Mouse (Mus musculus) embryo, embryonic 11.5 days (tissue): ENCODE results near the gene Cfdp1.
"Not testable (repeated sequence)": the region's sequence is repeated elsewhere in the genome, so short reads cannot be mapped to it uniquely, and the experiment has no call there.

Experiments
- DNase-seq: peaks from one replicate; pipeline ENCODE4 v3.0.0-alpha.2; 2012; ENCODE audit warnings: low read depth, low spot score

Gene Cfdp1

GRCm38 (mm10) chr8:111855977-111856376, 1.9 kb upstream of the Cfdp1 start:
- no peak for DNase-seq

GRCm38 (mm10) chr8:111853219-111853618, 872 bp downstream of the Cfdp1 start:
- DNase-seq = not testable (repeated sequence)

- no peak for DNase-seq
Measured at GRCm38 (mm10) chr8:111846746-111847145, 7.3 kb downstream of the Cfdp1 start.

- DNase-seq = no peak
Measured at GRCm38 (mm10) chr8:111835540-111835939, 18.6 kb downstream of the Cfdp1 start.

GRCm38 (mm10) chr8:111834011-111834410, 20.1 kb downstream of the Cfdp1 start:
- DNase-seq = no peak

- DNase-seq = no peak
Measured at GRCm38 (mm10) chr8:111832983-111833382, 21.1 kb downstream of the Cfdp1 start.

GRCm38 (mm10) chr8:111831996-111832395, 22.1 kb downstream of the Cfdp1 start:
- no peak for DNase-seq

GRCm38 (mm10) chr8:111828595-111828994, 25.5 kb downstream of the Cfdp1 start:
- DNase-seq = no peak

- no peak for DNase-seq
Measured at GRCm38 (mm10) chr8:111825219-111825618, 28.9 kb downstream of the Cfdp1 start.

GRCm38 (mm10) chr8:111824334-111824733, 29.8 kb downstream of the Cfdp1 start:
- DNase-seq = no peak

- DNase-seq = no peak
Measured at GRCm38 (mm10) chr8:111821199-111821598, 32.9 kb downstream of the Cfdp1 start.

GRCm38 (mm10) chr8:111820691-111821090, 33.4 kb downstream of the Cfdp1 start:
- no peak for DNase-seq

- no peak for DNase-seq
Measured at GRCm38 (mm10) chr8:111820018-111820417, 34.1 kb downstream of the Cfdp1 start.

- DNase-seq = no peak
Measured at GRCm38 (mm10) chr8:111818556-111818955, 35.5 kb downstream of the Cfdp1 start.

GRCm38 (mm10) chr8:111815078-111815477, 39.0 kb downstream of the Cfdp1 start:
- DNase-seq = no peak

GRCm38 (mm10) chr8:111813818-111814217, 40.3 kb downstream of the Cfdp1 start:
- no peak for DNase-seq

- DNase-seq = no peak
Measured at GRCm38 (mm10) chr8:111812835-111813234, 41.3 kb downstream of the Cfdp1 start.

GRCm38 (mm10) chr8:111810656-111811336, 43.3 kb downstream of the Cfdp1 start:
- DNase-seq = no peak

GRCm38 (mm10) chr8:111808891-111809622, 45.0 kb downstream of the Cfdp1 start:
- no peak for DNase-seq

GRCm38 (mm10) chr8:111808006-111808405, 46.1 kb downstream of the Cfdp1 start:
- DNase-seq = no peak

GRCm38 (mm10) chr8:111803362-111803761, 50.7 kb downstream of the Cfdp1 start:
- no peak for DNase-seq

- DNase-seq = no peak
Measured at GRCm38 (mm10) chr8:111802256-111802655, 51.8 kb downstream of the Cfdp1 start.

- no peak for DNase-seq
Measured at GRCm38 (mm10) chr8:111801456-111801855, 52.6 kb downstream of the Cfdp1 start.
